Mouse (Mus musculus) thymus, postnatal 25 days (tissue): ENCODE data around the gene Fam78a.
"Not testable (repeated sequence)": the region's sequence is repeated elsewhere in the genome, so short reads cannot be mapped to it uniquely, and the experiment has no call there.

Experiments used
- DNase-seq: peaks from one replicate; pipeline ENCODE4 v3.0.0; 2022

The Fam78a gene

GRCm38 (mm10) chr2:32064913-32065312 is 19.7 kb downstream of the Fam78a start:
- no peak for DNase-seq

DNA sequence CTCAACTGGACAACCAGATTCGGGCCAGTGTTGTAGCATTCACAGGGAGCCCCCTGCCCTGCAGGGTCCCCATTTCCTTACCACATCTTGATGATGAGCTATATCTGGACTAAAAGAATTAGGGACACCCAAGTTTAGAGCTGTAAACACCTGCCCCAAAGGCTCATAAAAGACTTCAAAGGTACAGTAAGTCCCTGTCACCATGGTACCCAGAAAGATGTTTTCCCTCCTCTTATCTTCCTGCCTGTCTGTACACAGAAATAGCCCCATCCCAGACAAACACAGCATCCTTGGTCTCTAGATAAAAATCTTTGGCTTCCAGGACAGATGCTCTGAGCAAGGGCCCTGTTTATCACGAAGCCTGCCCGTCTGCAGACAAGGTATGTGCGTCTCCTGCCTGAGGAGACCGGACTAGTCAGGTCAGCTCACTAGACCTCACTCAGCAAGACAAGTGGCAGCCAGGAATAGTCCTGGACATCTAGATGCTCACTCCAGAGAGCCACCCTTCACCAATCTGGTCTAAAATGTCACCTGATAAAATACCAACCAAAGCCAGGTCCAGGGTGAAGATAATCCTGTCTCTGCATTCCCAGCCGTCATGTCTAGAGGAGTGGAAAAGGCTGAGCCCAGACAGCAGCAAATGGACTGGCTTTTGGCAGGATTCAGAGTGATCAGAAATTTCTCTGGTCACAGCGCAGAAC is 21.1 kb downstream of the Fam78a start:
- no peak for DNase-seq

DNA sequence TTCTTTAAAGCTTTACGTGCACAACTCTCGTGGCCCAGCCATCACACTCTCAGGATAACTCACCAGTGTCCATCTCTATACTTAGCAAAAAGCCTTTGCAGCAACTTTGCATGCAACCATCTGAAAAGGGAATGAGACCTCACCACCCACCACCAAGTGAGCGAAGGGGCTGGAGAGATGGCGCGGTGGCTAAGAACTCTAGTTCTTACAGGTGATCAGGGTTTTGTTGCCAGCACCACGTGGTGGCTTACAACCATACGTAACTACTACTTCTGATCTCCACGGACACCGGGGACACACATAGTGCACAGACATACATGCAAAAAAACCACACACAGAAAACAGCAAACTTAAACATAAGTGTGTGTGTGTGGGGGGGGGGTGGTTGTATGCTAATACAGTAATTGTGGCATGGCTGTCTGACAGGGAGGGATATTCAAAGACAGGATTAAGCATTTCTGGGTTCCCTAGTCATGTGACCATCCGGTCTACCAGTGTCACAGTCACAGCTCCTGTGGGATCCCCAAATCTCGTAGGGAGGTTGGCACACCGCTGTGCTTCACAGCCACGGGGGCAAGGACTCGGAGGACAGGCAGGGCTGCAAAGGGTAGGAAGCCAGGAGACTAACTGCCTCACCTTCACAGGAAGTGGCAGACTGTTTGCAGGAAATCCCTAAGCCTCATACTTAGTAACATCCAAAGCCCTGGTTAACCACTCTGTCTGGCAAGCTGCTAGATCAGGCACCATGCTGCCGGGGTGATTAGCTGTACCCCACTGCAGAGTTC is 21.8 kb downstream of the Fam78a start:
- DNase-seq = peak; percentile 86

- peak; percentile 81 for DNase-seq
Measured at GRCm38 (mm10) chr2:32061722-32062505, 22.7 kb downstream of the Fam78a start.

DNA sequence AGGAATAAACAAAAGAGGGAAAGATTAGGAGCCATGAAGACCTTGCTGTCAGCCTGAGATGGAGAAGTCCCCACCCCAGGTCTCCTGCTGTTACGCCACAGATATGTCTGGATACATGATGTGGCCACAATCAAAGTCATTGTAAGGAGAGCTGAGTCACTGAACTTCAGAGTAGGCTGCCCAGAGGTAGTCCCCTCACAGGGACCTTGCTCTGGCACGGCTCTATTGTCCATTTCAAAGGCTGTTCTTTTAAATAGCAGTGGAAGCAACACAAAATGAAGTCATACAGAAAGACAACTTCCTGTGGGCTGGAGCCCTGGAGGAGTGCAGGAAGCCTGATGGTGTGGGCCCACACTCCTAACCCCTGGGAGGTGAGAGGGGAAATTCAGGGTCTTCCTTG is 23.5 kb downstream of the Fam78a start:
- DNase-seq = peak; percentile 66

- peak; percentile 50 for DNase-seq
Measured at GRCm38 (mm10) chr2:32060228-32060805, 24.3 kb downstream of the Fam78a start.

GRCm38 (mm10) chr2:32059613-32060012 is 25.0 kb downstream of the Fam78a start:
- no peak for DNase-seq

DNA sequence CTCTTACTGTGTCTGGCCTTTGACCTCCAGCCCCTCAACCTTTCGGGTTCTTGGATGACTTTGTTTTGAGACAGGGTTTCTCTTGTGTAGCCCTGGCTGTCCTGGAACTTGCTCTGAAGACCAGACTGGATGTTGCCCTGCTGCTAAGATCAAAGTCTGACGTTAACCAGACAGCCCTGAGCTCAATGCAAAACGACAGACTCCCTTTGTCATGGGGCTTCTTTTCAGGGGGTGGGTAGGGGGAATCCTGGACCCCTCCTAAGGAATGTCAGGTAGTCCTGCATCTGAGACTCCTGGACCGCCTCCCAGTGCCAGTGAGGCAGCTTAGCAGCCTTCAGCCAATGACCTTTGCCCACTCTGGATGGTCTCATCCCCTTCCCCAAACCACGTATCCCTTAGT is 25.9 kb downstream of the Fam78a start:
- DNase-seq = no peak

GRCm38 (mm10) chr2:32058241-32058640 is 26.4 kb downstream of the Fam78a start:
- DNase-seq = peak; percentile 58

GRCm38 (mm10) chr2:32057794-32058193 is 26.9 kb downstream of the Fam78a start:
- DNase-seq = peak; percentile 37

DNA sequence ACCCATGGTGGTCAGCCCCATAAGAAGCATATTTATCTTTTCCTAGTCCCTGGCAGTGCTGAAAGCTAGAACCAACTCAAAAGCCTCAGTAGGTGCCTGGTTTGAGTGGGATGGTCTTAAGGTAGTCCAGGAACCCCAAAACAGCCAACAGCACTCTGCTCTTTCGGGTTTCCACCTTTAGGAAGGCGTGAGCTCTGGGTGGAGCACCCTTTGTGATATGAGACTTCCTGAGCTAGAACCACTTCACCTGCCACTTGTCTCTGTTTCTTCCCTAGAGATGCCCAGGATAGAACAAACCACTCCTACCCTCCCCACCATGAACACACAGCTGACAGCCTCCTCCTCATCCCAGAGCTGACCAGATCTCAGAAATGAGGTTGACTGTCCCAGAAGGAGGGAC is 27.3 kb downstream of the Fam78a start:
- DNase-seq = peak; percentile 69

DNA sequence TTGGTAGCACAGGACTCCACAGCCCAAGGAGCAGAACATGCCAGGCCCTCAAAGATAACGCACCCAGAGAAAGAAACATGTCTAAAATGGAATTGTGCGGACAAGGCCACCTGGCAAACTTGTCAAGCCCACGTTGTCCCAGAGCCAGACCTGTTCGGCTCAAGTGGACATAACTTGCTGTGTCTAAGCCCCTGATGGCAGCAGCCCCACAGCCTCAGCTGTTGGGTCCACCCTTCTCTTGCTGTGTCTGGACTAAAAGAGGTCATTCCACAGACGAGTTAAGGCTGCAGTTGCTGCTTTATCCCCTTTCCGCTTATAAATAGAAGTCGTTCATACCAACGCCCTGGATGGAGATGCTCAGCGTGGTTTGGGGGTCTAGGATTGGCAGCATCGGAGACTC is 28.1 kb downstream of the Fam78a start:
- DNase-seq = no peak

GRCm38 (mm10) chr2:32055357-32055965 is 29.2 kb downstream of the Fam78a start:
- peak; percentile 55 for DNase-seq

GRCm38 (mm10) chr2:32052418-32052817 is 32.2 kb downstream of the Fam78a start:
- peak; percentile 65 for DNase-seq

GRCm38 (mm10) chr2:32051791-32052190 is 32.9 kb downstream of the Fam78a start:
- peak; percentile 66 for DNase-seq

DNA sequence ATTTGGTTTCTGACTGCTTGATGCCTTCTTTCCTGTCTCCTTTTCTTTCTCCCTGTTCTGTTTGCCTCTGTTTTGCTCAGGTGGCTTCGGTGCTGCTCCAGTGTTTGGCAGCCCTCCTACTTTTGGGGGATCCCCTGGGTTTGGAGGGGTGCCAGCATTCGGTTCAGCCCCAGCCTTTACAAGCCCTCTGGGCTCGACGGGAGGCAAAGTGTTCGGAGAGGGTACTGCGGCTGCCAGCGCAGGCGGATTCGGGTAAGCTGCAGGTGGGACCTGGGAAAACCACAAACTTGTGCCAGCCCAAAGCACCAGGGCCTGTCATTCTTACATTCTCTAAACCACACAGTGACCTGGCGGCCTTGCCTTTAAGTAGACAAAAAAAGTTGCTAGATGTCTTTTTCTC is 37.3 kb downstream of the Fam78a start:
- DNase-seq = peak; percentile 85

GRCm38 (mm10) chr2:32046009-32046408 is 38.6 kb downstream of the Fam78a start:
- DNase-seq = peak; percentile 70

DNA sequence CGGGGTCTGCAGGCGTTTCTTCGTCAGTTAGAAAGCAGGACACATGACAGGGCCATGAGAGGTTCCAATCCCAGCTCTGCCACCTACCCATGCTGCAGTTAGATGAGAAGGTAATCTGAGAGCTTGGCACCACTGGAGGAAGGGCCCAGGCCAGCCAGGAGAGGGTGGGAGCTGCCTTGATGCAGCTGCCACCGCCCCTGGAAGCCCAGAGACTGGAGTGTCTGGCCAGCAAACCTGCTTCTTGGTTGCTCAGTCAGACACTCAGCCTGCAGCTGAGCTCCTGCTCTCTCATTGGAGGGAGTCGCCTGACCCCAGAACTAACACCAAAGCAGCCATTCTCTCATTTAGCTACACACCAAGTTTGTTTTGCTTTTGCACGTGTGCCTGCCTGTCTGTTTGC is 39.3 kb downstream of the Fam78a start:
- peak; percentile 60 for DNase-seq

DNA sequence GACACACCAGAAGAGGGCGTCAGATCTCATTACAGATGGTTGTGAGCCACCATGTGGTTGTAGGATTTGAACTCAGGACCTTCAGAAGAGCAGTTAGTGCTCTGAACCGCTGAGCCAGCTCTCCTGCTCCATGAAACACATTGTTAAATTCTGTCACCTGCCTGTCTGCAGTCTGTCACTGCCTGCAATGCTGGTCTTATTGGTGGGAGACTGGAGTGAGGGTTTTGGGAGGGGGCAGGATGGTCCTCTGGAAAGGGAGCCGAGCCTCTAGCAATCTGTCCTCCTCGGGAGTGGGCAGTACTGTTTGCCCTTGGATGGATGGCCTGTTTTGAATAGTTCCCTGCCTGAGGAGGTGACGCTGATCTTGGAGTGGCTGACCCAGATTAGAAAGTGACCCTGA is 40.8 kb downstream of the Fam78a start:
- no peak for DNase-seq

- DNase-seq = no peak
Measured at GRCm38 (mm10) chr2:32041087-32041486, 43.6 kb downstream of the Fam78a start.

DNA sequence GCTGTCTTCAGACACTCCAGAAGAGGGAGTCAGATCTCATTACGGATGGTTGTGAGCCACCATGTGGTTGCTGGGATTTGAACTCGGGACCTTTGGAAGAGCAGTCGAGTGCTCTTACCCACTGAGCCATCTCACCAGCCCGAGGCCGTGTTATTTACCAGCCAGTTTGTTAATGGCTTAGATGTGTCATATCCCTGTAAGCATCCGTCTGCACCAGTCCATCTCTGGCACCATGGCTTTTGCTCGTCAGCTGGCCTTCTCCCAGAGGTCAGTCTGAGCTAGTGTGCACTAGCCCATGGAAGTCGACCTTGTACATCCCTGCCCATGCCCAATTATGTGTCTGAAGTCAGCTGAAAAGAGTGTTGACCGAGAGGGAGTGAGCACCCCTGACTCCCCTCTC is 44.0 kb downstream of the Fam78a start:
- DNase-seq = not testable (repeated sequence)

- DNase-seq = peak; percentile 53
Measured at GRCm38 (mm10) chr2:32038661-32039081, 46.0 kb downstream of the Fam78a start.
